Mouse (Mus musculus) T-cell, adult 2 months (primary cell): ENCODE results near the gene Ptch1.
A peak's percentile ranks its signal among the peaks of the same experiment; 100 is the strongest.

ENCODE experiments used
- DNase-seq: peaks from one replicate; pipeline ENCODE4 v3.0.0; 2022; ENCODE audit warnings: low spot score

Gene Ptch1

DNA sequence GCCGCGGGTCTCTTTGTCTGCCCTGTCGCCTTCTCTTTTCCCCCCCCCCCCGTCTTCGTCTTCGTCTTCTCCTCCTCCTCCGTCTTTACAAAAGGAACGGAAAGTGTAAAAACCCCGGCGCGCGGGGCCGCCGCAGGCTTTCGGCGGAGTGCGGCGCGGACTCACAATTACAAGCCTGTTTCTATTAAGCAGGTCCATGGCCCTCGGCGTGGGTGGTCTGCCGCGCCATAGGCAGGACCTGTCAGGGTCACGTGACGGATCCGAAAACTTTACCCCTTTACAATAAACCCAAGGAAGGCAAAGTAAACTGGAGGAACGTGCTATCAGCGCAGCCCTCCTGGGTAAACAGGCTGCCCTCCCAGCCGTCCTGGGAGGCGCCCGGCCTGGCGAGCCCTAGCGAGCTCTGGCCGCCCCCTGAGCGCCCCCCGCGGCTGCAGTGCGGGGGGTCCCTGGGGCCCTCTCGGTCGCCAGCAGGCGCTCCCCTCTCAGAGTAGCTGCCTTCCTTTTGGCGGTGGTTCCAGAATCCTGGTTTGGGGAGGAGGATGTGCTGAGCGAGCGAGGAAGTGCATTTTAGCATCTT lies at the start of gene Ptch1:
TSS of gene Ptch1 (minus strand) at position 343 of the 580 bp plus-strand sequence.
- DNase-seq, result peak; percentile 8

DNA sequence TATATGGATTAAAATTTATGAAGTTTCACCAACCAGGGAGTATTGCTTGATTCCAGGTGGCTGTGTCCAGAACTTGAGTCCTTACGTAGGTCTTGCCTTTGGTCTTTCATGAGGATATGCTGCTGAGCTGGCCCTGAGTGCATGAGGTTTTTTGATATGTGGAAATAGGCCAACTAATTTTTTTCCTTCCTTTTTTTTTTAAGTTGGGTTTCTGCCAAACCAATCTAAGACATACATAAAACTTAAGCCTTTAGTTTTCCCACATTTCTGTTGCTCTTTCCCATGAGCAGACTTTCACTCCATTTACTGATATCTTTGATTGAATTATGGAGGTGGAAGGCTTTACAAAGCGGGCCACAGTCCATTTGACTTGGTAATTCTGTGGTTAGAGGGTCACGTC lies 47.9 kb upstream of the Ptch1 start:
- DNase-seq, result no peak

DNA sequence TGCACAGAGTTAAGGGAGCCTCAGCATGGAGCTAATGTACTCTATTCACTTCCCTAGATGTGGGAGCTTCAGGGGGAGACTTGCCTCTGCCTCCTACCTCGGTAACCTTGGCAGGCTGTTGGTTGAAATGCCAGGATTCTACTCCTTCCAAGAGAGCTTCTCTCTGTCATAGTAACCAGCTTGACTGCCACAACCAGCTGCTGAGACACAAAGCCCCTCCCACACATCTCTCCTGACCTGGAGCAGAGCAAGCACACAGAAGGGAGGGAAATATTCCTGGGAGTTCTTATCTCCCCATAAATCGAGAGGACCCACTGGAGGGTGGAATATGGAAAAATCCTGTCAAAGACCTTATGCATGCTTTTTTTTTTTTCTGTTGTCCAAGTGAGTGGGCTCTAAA lies 39.8 kb upstream of the Ptch1 start:
- DNase-seq, result no peak

DNA sequence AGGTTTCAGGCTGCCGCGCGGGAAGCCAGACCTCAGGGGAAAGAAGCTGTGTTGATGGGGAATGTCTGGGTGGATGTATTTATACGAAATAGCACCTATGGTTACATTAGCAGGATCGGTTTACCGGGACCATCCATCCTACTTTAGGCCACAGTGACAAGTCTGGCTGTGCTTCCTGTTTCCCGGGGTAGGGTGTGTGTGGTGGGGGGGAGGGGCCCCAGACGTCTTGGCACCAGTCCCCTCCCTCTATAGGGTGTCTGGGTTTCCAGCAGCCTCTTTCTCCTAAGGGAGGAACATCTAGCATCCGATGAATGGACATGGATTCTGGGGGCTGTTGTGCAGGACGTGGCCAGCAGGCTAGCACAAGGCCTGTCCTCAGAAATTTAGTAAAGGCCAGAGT lies 36.3 kb upstream of the Ptch1 start:
- no peak for DNase-seq

DNA sequence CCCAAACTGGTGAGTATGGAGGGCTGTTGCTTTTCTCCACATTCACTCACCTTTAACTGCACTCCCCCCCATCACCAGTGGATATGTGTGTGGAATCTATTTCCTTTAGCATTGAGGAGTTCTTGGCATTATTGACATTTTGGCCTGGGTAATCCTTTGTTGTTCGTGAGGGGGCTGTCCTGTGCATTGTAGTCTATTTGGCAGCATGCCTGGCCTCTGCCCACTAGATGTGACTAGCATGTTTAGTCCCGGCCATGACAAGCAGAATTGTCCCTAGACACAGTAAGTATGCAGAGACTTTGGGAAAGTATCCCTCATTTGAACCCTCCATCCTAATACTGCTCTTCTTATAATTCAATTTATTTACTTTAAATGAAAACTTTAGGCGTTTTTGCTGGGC lies 24.2 kb upstream of the Ptch1 start:
- no peak for DNase-seq

DNA sequence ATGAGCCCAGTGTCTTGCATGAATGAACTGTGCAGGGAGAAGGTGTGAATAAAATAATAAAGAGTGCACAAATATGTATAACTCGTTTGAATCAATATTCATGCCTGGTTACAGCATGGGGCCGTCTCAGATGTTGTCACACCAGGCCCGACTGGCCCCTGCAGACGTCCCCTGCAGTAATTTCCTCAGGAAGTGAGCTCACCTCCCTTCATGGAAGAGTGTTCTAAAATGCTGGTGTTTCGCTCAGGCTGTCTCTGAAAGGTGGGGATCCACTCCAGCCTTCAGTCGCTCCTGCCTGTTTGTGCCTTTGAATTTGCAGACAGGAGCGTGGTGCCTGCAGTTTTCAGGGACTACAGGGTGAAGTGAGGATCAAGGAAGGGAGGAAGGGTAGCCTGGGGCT lies 22.5 kb upstream of the Ptch1 start:
- no peak for DNase-seq

DNA sequence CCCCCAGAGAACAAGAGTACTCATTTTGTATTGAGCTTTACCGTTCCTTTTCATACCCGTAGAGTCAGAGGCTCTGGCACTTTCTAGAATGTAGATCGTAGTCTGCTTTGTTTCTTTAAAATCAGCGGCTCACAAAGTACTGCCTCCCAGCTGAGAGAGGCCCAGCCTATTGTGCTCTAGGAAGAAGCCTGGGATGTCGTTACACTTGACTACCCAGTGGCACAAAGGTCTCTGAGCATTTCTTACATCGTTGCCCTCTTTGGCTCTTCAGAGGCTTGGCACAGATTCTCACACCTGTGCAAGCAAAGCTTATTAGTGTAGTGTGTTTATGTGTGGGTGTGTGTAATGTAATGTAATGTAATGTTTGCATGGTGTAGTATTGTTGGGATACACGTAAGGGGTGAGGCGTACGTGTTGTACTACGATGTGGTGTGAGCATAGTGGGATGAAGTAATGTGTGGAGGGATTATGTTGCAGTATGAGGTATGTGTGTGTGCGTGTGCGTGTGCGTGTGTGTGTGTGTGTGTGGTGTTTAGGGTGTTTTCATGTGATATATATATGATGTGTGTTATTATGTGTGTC lies 20.2 kb upstream of the Ptch1 start:
- DNase-seq, result no peak

DNA sequence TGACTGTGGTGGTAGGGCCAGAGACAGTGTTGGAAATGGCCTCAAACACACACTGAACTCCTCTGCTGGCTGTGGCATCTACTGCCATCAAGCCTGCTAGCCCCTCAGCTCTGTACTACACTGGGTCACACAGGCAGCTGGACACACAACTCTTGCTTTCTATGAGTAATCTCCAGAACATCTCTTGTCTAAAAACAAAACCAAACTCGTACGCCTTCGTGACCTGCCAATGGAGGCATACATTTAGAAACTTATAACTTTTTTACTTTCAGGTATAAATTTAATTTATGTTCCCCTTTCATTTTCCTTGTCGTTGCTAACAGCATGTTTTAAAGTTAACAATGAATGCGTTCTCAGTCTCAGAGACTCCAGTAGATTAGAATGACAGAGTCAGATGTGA lies 19.4 kb upstream of the Ptch1 start:
- no peak for DNase-seq

DNA sequence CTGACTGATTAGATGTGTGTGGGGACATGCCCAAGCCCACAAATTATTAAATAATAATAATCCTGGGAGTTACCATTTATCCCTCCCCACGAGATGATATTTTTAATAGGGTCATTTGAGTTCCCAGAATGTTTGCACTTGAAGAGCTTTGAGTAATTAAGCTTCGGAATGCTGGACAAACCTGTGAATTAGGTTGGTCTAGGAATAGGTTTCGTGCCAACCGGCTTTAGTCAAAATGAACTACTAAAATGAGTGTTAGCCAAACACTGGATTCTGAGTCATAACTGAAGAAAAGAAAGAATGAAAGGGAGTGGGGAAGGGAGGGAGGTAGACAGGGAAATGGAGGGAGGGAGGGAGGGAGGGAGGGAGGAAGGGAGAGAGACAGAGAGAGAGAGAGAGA lies 1.2 kb upstream of the Ptch1 start:
- no peak for DNase-seq

DNA sequence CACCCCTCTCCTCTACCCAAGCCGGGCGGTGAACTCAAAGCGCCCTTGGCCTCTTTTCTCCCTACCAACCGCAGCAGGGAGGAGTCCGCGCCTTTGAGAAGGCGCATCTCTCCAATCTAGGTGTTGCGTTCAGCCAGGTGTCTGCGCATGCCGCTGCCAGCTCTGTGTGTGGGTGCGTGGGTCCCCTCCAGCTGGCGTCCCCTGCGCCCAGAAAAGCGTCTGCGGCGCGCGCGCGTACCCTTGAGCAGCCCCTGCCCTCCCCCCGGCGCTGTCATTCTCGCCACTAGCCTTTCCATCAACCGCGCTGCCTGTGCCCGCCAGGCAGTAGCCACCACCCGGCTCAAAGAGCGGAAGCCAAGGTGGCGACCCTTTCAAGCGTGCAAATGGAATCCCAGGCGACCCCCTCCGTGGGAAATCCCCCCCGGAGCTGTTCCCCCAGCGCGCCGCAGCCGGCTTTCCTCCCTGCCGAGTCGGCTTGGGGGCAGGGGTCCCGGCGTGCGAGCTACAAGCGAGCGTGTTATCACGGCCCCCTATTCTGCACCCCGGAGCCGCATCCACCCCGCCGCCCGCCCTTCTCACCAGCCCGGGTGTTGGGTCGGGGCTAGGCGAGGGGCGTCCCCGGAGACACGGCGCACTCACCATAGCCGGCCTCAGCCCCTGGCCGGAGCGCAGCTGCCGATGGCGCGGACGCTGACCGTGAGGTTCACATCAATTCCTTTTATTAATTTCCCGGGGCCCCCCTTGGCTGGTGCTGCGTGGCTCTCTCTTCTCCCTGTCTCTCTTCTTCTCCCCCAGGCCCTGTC lies 744 bp downstream of the Ptch1 start:
- DNase-seq, result peak; percentile 8

DNA sequence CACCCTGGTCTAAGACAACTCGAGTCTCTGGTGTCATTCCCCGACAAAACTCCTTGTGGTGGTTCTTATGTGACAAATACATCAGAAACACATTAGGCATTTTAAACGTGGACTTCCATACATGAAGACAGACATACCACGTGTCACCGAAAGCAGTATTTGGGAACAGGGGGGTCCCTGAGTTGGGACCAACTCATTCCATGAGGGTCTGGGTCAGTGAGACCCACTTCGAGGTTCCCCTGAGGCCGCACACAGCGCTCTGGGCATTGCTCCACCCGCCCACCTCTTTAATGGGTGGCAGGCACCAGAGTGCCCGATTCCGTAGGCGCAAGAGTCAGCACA lies 1.3 kb downstream of the Ptch1 start:
- no peak for DNase-seq

DNA sequence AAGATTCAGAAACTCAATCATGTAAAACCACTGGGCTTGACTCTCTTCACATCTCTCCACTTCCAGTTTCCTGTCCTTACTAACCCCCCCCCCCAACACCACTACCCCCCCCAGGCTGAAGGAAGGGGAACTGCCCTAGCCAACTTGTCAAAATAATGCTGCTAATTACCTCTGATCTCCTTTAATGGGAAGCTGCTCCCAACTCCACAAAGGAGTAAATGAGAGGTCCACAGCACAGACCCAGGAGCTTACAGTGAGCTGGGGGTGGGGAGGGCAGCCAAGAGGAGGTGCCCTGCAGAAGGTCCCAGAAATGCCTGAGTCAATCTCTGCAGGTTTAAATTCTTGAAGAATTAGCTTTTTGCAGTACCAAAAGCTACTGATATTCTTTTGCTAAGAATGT lies 2.9 kb downstream of the Ptch1 start:
- no peak for DNase-seq

DNA sequence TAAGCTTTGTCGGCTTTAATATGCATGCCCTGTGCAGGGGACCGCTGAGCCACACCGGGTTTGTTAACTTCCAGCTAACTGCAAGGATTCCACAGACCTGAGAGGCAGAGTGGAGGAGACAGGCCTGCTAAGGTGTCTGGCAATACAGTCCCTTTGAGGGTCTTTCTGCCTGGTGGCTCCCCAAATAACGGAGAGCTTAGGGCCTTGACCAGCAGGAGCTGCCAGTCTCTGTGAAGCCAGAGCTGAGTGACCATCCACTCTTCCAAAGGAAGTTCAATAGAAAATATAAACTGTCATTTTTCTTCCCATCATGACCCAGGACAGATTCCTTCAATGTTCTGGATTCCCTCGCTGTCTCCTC lies 4.0 kb downstream of the Ptch1 start:
- DNase-seq, result no peak

DNA sequence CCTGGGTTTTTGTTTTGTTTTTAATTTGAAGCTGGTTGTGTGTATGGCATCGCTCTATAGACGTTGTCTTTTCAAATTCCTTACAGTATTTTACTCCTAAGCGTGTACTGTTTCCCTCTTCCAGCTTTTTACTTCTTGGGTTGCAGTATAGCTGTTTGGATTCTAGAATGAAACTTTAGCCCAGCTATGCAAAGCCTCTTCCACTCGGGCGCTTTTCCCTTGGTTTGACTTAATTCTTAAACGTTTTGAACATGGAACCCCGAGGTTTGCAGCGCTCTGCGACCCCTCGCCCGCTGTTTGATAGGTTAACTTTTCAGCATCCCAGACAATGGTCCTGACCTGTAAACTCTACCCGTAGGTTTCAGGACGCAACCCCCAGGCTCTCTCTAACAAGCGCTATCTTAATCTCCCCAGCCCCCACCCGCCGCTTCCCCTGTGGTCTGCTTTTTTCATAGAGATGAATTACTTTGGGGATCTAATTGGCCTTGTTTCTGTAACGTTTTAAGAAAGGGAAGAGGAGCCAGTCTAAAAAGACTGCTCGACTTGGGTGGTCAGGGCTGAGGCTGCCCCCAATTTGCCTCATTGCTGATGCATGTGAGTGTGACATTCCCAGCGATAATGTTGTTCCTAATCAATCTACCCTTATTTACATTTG lies 4.5 kb downstream of the Ptch1 start:
- no peak for DNase-seq

DNA sequence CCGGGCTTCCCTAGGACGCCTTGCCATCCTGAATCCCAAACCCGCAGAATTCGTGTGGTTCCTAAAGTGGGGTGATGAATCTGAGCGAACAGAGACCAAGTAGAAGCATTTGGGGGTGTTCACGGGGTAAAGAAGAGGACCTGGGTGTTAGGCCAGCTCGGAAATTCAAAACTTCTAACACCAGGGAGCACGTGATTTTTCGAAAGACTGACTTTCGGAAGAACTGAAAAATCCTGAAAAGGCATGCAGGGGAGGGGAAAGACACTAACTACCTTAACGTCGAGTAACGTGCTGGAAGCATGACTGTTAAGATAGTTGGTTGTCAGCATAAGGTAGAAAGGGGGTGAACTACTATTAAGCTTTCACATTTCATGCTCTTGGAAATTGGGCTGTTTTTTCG lies 5.1 kb downstream of the Ptch1 start:
- DNase-seq, result peak; percentile 19

DNA sequence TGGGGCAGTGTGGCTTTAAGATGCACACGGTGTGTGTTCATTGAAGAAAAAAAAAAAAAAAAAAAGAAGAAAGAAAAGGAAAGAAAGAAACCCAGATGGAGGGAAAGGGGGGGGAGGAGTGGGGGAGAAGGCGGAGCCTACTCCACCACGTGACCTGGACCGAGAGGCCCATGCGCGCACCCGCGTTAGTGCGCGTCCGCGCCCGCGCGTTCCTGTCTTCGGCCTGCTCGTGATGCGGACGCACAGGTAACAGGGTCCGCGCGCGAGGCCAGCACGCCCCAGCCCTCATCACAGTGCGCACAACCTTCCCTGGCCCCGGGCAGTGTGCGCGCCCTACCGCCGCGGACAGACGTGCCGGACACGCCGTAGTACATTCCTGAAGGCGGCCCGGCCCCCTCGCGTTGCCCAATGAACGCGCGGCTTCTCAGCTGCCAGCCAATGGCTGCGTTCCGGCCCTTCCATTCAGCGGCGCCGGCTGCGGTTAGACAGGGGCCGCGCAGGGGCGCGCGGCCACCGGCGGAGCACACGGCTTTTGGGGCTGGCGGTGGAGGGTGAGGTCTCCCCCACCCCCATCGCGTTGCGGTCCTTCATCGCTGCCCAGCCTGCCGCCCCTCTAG lies 5.6 kb downstream of the Ptch1 start:
- peak; percentile 79 for DNase-seq

DNA sequence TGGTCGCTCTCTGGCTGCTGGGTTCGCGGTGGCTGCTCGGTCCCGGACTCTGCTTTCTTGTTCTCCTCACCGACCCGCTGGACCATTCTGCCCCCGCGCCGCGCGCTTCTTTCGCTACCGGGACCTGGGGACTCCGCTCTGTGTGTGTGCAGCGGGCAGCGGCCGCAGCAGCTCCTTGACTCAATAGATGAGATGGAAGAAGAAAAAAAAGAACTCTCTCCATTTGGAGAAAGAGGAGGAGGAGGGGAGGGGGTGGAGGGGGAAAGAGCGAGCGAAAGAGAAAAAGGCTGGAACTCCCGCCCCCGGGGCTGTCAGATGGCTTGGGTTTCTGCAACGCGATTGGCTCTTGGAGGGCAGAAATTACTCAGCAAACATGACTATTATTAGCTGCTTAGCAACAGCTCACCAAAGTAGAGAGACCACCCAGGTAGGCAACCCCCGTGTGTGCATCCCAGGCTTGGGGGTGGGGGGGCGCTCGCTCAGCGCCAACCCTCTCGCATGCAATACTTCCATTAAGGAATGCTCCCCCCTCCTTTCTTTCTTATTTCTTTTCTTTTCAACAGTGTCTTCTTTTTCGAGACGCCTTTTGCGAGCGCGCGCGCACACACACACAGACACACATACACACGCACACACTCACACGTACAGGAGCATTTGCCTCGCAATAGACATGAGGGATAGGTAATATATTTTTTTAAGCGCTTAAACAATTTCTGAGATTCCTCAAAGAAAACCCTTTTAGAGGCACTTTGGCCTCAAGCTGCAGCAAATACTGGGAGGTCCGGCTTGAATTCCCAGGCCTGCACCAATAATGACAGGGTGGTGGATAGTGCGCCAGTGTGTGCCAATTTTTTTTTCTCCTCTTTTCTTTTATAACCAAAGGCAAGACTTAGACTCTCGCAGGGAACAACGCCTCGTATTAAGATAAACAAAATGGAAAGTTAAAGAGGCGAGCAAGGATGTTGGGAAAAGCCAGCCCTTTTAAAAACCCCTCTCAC lies 7.1 kb downstream of the Ptch1 start:
- DNase-seq, result peak; percentile 48

DNA sequence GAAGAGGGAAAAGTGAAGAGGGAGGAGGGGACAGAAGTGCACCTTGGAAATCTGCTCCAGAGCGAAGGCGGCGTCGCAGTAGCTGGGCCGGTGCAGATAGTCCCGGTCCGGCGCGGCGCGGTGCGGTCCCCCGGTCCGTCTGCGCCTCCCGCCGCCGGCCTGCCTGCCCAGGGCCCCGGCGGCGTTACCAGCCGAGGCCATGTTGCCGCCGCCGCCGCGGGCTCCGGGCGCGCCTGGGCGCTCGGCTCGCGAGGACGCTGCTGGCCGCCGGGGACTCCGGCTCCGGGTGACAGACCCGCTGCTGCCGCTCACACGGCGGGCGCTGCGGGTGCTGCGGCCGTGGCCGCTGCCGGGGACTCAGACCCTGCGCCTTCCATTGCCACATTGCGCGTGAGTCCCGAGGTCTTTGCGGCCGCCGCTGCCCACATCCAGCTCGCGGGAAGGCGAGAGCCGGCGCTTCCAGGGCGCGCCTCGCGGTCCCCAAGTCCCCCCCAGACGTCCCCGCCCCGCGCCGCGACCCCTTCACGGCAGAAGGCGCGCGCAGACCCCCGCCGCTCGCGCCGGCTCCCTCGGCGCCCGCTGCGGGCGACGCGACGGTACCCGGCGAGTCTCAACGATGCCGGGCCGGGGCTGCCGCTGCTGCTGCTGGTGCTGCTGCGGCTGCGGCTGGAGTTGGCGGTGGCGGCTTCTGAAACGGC lies 7.9 kb downstream of the Ptch1 start:
- DNase-seq, result peak; percentile 18

DNA sequence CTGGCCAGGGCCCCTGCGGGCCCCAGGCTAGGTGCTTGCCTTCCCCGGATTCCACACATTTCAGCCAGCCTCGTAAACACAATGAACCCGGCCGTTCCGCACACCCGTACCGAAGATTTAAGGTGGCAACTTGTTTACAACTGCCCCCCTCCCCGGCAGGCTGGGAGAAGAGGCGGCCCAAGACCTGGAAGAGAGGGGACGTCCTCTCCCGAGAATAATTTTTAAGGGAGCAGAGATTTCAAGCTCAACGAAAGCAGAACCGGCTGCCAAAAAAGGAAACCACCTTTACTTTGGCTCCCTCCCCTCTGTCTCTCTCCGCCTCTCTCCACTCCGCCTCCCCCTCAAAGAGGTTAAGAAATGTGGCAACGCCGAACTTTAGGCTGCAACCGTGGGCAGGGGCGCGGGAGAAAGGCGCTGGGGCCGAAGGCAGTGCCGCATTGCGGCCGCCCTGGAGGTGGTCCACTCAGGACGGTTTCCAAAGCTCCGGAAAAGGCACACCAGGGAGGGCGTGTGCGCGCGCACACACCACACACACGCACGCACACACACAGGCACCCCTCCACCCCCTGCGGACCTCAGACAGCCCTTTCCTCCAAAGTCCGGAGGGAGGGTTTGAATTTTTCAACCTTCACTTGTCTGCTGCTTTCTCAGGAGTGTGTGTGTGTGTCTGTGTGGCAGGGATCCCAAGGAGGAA lies 8.6 kb downstream of the Ptch1 start:
- DNase-seq, result peak; percentile 56
